Mouse (Mus musculus) intestine, embryonic 14.5 days (tissue): ENCODE results near the gene Rnf44. TPM values are rescaled to one million over a fixed set of nuclear protein-coding genes. Genes with fewer than 3 reads are reported as not detected.

Experiments used
- ATAC-seq: fragments of 200-750 bp; cut with Nextera tagmentation; replicated peaks from 2 replicates; pipeline ENCODE4 v1.8.0; 2017; ENCODE audit warnings: low read depth, moderate number of reproducible peaks, moderate TSS enrichment, moderate library complexity; ENCODE audit not compliant: low FRiP score, low TSS enrichment
- DNase-seq: peaks from one replicate; pipeline ENCODE4 v3.0.0-alpha.2; 2018; ENCODE audit warnings: low spot score
- H3K27ac ChIP-seq: fragments of 300-500 bp; sonication (generic); 2 replicates; pipeline ENCODE4 v1.5.1; 2014; ENCODE audit warnings: low read depth, mild to moderate bottlenecking, control low read depth
- H3K27me3 ChIP-seq: fragments of 300-500 bp; sonication (generic); replicated peaks from 2 replicates; pipeline ENCODE4 v1.6.1; 2014; ENCODE audit warnings: low read length, control low read depth; ENCODE audit not compliant: control insufficient read depth, insufficient read depth
- H3K36me3 ChIP-seq: fragments of 300-500 bp; sonication (generic); 2 replicates; pipeline ENCODE4 v1.6.1; 2014; ENCODE audit warnings: low read length, control low read depth; ENCODE audit not compliant: control insufficient read depth, insufficient read depth
- H3K4me1 ChIP-seq: fragments of 300-500 bp; sonication (generic); replicated peaks from 2 replicates; pipeline ENCODE4 v1.6.1; 2014; ENCODE audit warnings: low read length, control low read depth, mixed read lengths; ENCODE audit not compliant: control insufficient read depth, insufficient read depth
- H3K4me2 ChIP-seq: fragments of 300-500 bp; sonication (generic); 2 replicates; pipeline ENCODE4 v1.6.1; 2014; ENCODE audit warnings: low read length
- H3K4me3 ChIP-seq: fragments of 300-500 bp; sonication (generic); 2 replicates; pipeline ENCODE4 v1.5.1; 2014; ENCODE audit warnings: low read depth, low read length, control low read depth, mixed read lengths
- H3K9ac ChIP-seq: fragments of 300-500 bp; sonication (generic); 2 replicates; pipeline ENCODE4 v1.6.1; 2014; ENCODE audit warnings: mild to moderate bottlenecking, low read length
- H3K9me3 ChIP-seq: fragments of 300-500 bp; sonication (generic); 2 replicates; pipeline ENCODE4 v1.6.1; 2016; ENCODE audit warnings: low read length, control low read depth; ENCODE audit not compliant: control insufficient read depth
- WGBS: fragments of 180-500 bp; shearing (Covaris S2); extraction: QIAGEN DNeasy Blood & Tissue Kit; methylation state at CpG from one replicate; pipeline ENCODE4 v1.1.7; 2014; 5-methylcytosine and 5-hydroxymethylcytosine counted together
- polyA plus RNA-seq: library from polyadenylated mRNA; unstranded; fragments of >200 nt; fragmentation: Nextera tagmentation; extraction: Ambion mirVana; gene quantifications from 2 replicates; pipeline ENCODE4 v1.2.1, GENCODE M21; 2014

Gene Rnf44
- 91.7 and 102 TPM in 2 replicates for polyA plus RNA-seq

GRCm38 (mm10) chr13:54693558-54694347, at the start of gene Rnf44:
TSS of gene Rnf44 (minus strand) at chr13:54693907.
- Histone ChIP-seq H3K4me1 (peaks cover 22% of the 10 kb centered on the region), H3K9ac (peak within 1 kb of the TSS; percentile 92), H3K36me3 (no peaks in the 10 kb centered on the region), H3K4me3 (peak within 1 kb of the TSS; percentile 100), H3K4me2 (peak within 1 kb of the TSS; percentile 95), H3K27me3 (no peaks in the 10 kb centered on the region), H3K27ac (peak within 1 kb of the TSS; percentile 95), H3K9me3 (no peaks in the 10 kb centered on the region)
- ATAC-seq (peak; percentile 98), DNase-seq (peak; percentile 98)
- under 1% methylated on average over 72 of the region's 92 CpGs for WGBS

DNA sequence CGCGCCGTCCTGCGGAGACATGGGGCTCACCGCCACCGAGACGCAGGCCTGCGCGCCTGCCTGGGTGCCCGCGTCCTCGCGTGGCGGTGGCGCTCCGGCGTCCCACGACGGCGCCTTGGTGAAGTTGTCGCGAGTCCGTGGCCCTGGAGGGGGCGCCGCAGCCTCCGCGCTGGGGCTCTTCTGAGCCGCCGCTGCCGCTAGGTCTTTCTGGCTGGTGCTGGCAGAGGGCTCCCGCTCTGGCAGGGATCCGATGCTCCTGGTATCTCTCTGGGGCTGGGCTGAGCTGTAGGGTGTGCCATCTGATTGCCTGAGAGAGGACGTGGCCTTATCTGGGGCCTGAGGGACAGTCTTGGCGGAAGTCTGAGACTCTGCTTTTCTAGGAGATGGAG, 44.5 kb upstream of the Rnf44 start:
- no peak for ATAC-seq
- no peak overlapping the region for H3K9ac ChIP-seq

DNA sequence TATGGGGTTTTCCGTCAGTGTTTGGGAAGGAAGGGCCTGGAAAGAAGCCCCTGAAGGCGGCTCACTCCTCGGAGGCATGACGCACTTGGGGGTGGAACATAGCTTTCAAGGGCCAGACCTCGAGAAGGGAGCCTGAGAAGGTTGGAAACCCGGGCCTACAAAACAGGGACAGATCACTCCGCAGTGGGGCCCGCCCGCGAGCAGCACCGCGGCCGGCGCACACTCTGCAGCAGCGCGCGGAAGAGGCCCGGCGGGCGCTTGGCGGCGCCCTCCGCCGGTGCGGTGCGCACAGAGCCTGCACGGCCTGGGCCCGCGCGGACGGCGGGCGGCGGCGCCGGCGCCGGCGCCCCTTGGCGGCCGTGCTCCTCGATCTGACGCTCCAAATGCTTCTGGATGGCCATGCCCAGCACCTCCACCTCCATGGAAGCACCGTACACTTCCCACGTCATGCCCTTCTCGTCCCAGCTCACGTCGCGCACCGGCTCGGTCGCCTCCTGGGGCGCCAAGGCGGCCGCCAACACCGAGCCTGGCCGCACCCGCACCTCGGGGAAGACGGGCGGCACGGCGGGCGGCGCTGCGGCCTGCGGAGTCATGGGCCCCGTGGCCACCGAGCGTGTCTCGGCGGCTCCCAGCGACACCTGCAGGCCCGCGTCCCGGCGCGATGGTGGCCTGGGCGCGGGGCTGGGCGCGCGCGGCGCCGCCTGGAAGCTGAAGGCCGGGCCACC, 43.9 kb upstream of the Rnf44 start:
- H3K9me3 ChIP-seq, result no peaks in the 10 kb centered on the region
- DNase-seq, result peak; percentile 71
- peak overlapping the region; percentile 29; the same call in 1 of the 2 replicates for H3K9ac ChIP-seq
- no peaks in the 10 kb centered on the region for H3K36me3 ChIP-seq
- peaks cover 46% of the 10 kb centered on the region for H3K27me3 ChIP-seq
- H3K4me1 ChIP-seq, result no peaks in the 10 kb centered on the region
- H3K4me3 ChIP-seq, result peak overlapping the region; percentile 35
- peak overlapping the region; percentile 53 for H3K4me2 ChIP-seq
- ATAC-seq, result peak; percentile 89
- WGBS, result 1% methylated on average over 82 of the region's 87 CpGs
- no peak overlapping the region for H3K27ac ChIP-seq

More for the DNA sequence above, 44.5 kb upstream of the Rnf44 start:
- peaks cover 46% of the 10 kb centered on the region for H3K27me3 ChIP-seq
- H3K4me2 ChIP-seq, result peak overlapping the region; percentile 53
- peak overlapping the region; percentile 35 for H3K4me3 ChIP-seq
- WGBS, result 4% methylated on average over 34 of the region's 34 CpGs
- H3K27ac ChIP-seq, result no peak overlapping the region
- H3K9me3 ChIP-seq, result no peaks in the 10 kb centered on the region
- H3K4me1 ChIP-seq, result no peaks in the 10 kb centered on the region
- no peaks in the 10 kb centered on the region for H3K36me3 ChIP-seq
- no peak for DNase-seq

DNA sequence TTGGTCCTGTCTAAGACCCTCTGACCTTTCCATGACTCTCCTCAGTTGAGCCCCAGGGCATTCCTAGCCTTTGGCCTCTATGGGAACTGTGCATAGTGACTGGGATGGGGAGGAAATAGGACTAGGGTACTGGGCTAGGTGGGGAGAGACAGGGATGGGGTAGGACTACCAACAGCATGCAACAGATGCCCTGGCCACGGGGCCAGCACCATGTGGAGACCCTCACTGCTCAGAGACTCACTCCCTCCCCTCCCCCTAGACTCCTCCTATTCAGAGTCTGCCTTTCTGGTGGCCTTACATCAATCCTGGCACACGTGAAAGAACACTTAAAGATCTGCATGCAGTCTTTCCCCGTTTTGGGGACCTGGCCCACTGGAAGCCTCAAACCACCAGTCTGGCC, 43.2 kb upstream of the Rnf44 start:
- no peak overlapping the region for H3K27ac ChIP-seq
- 0 out of 2 replicates have a peak overlapping the region, but pooled peaks have one; percentile 35 for H3K4me3 ChIP-seq
- no peaks in the 10 kb centered on the region for H3K36me3 ChIP-seq
- peaks cover 46% of the 10 kb centered on the region for H3K27me3 ChIP-seq
- DNase-seq (no peak), ATAC-seq (no peak)
- 34% methylated on average over 3 of the region's 3 CpGs for WGBS
- no peaks in the 10 kb centered on the region for H3K9me3 ChIP-seq
- H3K4me1 ChIP-seq, result no peaks in the 10 kb centered on the region
- H3K4me2 ChIP-seq, result peak overlapping the region; percentile 53; the same call in 1 of the 2 replicates
- no peak overlapping the region for H3K9ac ChIP-seq

GRCm38 (mm10) chr13:54726131-54726530, 32.4 kb upstream of the Rnf44 start:
- Histone ChIP-seq H3K36me3 (no peaks in the 10 kb centered on the region), H3K4me3 (no peak overlapping the region), H3K4me1 (no peaks in the 10 kb centered on the region), H3K9me3 (no peaks in the 10 kb centered on the region), H3K9ac (no peak overlapping the region), H3K27ac (no peak overlapping the region), H3K27me3 (no peaks in the 10 kb centered on the region), H3K4me2 (no peak overlapping the region)
- no peak for ATAC-seq
- no peak for DNase-seq
- 68% methylated on average over 11 of the region's 11 CpGs for WGBS

- DNase-seq, result no peak
- H3K4me3 ChIP-seq, result no peak overlapping the region
- H3K27me3 ChIP-seq, result no peaks in the 10 kb centered on the region
- WGBS, result 90% methylated on average over 3 of the region's 3 CpGs
- H3K27ac ChIP-seq, result no peak overlapping the region
- no peaks in the 10 kb centered on the region for H3K36me3 ChIP-seq
- H3K4me2 ChIP-seq, result no peak overlapping the region
- no peak for ATAC-seq
- H3K9me3 ChIP-seq, result no peaks in the 10 kb centered on the region
- no peak overlapping the region for H3K9ac ChIP-seq
- no peaks in the 10 kb centered on the region for H3K4me1 ChIP-seq
Measured at GRCm38 (mm10) chr13:54723143-54723542, 29.4 kb upstream of the Rnf44 start.

DNA sequence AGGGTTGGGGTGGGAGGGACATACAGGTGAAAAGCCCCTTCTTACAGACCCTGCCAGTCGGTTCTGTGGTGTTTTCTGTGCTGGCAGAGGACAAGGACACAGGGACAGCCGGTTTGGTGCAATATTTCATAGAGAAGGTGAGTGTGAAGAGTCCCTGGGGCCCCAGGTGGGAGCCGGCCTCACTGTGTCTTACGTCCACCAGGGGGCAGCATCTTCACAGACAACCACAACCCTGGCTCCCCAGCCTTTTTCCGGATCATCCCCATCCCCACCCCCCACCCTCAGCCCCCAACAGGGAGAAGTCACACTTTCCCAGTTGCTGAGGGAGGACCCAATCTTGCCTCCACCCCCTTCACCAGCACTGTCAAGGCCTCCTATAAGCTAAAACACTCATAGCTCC, 23.2 kb upstream of the Rnf44 start:
- H3K4me1 ChIP-seq, result no peaks in the 10 kb centered on the region
- H3K9ac ChIP-seq, result no peak overlapping the region
- H3K9me3 ChIP-seq, result no peaks in the 10 kb centered on the region
- DNase-seq, result no peak
- H3K4me2 ChIP-seq, result no peak overlapping the region
- no peaks in the 10 kb centered on the region for H3K27me3 ChIP-seq
- H3K36me3 ChIP-seq, result no peaks in the 10 kb centered on the region
- ATAC-seq, result 0 out of 2 replicates have a peak, but pooled peaks have one; percentile 55
- no peak overlapping the region for H3K27ac ChIP-seq
- WGBS, result 1% methylated on average over 5 of the region's 5 CpGs
- H3K4me3 ChIP-seq, result no peak overlapping the region

- Histone ChIP-seq H3K4me2 (no peak overlapping the region), H3K4me3 (no peak overlapping the region), H3K36me3 (no peaks in the 10 kb centered on the region), H3K9ac (no peak overlapping the region), H3K9me3 (no peaks in the 10 kb centered on the region; the same call in 1 of the 2 replicates), H3K27me3 (no peaks in the 10 kb centered on the region), H3K4me1 (no peaks in the 10 kb centered on the region), H3K27ac (no peak overlapping the region)
- no peak for ATAC-seq
- WGBS, result 55% methylated on average over 10 of the region's 10 CpGs
- DNase-seq, result no peak
Measured at GRCm38 (mm10) chr13:54714996-54715395, 21.3 kb upstream of the Rnf44 start.
